Mouse (Mus musculus): ENCODE measurements around the gene Raly.
A peak's percentile ranks its signal among the peaks of the same experiment; 100 is the strongest.

Raly gene

DNA sequence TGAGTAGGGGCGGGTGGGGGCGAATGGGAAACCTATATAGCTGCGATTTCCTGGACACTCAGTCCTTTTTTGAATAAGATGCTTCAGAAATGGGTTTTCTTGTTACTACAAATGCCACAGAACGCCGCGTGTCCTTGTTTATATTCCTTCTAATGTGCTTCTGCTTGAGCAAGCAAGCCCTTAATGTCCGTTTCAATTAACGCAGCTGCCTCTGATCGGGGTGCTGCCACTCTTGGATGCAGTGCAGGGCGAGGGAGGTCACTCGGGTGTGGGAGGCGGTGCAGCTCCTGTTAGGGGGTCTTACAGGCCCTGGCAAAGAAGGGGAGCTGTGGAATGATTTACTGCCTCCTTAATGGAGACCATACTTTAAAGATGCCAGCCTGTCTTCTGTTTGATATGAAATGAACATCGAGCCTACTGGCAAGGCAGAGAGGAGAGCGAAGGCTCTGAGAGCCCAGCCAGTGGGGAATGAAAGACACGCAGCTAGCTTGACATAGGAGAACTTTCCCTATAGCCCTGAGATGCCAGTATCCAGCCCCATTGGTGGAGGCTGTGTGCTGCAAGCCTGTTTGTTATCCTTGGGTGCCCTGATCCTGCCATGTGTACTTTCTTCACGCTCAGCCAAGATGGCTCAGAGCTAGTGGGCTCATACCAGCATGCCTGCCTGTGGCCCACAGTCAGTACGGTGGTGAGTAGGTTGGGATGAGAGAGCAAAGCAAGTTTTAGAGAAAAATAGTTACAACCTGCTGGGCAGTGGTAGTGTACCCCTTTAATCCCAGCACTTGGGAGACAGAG, 7.8 kb upstream of the Raly start:
- DNase-seq (ENCODE audit: low spot score), result no peak

DNA sequence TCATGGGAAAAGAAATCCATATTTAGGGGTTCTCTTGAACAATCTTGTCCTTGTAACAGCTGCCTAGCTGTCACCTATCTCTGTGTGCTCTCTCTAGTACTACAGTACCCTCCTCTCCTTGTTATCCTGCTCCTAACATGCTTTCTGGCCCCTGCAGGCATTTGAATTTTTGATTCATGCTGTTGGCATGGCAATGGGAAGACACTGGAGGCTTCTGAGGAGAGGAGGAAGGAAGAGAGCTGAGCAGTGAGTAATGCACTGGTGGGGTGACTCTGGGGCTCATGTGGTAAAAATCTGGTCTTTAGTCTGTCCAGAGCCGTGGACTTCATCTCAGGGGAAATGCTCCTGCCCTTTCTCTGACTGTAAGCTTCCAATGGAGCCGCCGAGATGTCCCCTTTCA, 5.6 kb upstream of the Raly start:
- DNase-seq (ENCODE audit: low spot score), result no peak

DNA sequence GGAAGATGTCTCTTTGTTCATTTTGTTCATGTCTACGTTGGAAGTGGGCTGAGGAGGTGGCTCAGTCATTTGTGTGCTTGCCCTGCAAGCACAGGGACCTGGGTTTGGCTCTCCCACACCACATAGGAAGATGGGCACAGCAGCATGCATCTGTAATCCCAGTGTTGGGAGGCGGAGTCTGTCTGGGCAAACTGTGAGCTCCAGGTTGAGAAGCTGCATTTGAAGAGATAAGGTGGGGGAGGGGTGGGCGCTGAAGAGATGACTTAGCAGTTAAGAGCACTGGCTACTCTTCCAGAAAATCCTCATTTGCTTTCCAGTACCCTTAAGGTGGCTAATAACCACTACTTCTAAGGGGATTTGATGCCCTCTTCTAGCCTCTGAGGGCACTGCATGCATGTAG, 4.7 kb upstream of the Raly start:
- DNase-seq (ENCODE audit: low spot score), result no peak

DNA sequence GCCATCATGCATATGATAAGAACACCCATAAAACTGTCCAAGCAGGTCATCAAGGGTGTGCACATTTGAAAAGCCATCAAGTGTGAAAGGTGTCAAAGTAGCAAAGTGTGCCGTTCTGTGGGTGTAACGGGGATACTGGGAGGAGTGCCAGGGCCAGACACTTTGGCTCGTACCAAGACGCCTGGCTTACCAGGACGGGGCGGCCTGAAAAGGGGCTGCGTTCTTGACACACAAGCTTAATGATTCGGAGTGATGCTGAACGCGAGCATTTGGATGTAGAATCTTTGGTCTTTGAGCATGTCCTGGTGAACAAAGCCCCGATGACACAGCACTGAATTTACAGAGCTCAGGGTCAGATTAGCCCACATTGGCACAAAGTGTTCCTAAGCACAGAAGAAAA, 4.1 kb upstream of the Raly start:
- DNase-seq (ENCODE audit: low spot score), result no peak

DNA sequence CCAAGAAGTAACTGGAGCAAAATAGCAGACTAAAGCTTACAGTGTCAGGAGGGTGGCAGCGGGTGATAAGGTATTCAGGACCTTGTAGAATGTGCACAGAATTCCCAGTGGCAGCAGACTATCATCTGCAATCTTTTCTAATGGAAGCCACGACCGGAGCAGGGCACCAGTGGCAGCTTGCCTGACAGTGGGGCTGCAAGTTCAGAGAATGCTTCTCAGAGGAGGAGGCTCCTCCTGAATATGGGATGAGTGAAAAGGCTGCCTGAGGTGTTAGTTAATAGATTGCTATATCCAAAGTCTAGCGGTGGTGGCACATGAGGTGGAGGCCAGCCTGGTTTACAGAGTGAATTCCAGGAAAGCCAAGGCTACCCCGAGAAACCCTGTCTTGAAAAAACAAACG, 1.5 kb upstream of the Raly start:
- no peak for DNase-seq (ENCODE audit: low spot score)

DNA sequence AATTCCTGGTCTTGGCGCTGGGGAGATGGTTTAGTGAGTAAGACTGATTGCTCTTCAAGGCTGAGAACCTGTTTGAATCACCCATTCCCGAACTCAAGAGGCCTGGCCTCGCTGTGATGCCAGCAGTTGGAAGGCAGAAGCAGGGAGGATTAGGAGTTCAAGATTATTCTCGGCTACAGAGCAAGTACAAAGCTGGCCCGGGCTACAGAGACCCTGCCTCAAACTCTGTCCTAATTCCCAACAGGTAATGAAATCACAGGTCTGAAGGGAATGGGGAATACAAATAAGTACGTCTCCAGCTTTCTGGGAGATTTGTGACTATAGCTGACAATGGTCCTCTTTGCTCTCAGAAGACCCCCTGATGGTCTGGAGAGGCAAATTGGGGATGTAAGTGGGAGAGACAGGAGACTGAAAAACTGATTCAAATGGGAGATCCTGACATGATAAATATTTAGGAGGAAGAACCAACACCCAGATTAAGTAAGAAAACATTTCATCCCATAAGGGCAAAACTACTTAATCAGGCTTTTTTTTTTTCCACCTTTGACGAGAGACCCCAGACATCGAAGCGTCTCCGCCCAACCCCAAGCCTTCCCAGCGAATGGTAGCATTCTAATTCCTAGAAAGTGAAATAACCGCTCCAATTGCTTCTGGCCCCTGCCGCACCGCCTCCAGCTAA, 780 bp upstream of the Raly start:
- DNase-seq (ENCODE audit: low spot score), result no peak

DNA sequence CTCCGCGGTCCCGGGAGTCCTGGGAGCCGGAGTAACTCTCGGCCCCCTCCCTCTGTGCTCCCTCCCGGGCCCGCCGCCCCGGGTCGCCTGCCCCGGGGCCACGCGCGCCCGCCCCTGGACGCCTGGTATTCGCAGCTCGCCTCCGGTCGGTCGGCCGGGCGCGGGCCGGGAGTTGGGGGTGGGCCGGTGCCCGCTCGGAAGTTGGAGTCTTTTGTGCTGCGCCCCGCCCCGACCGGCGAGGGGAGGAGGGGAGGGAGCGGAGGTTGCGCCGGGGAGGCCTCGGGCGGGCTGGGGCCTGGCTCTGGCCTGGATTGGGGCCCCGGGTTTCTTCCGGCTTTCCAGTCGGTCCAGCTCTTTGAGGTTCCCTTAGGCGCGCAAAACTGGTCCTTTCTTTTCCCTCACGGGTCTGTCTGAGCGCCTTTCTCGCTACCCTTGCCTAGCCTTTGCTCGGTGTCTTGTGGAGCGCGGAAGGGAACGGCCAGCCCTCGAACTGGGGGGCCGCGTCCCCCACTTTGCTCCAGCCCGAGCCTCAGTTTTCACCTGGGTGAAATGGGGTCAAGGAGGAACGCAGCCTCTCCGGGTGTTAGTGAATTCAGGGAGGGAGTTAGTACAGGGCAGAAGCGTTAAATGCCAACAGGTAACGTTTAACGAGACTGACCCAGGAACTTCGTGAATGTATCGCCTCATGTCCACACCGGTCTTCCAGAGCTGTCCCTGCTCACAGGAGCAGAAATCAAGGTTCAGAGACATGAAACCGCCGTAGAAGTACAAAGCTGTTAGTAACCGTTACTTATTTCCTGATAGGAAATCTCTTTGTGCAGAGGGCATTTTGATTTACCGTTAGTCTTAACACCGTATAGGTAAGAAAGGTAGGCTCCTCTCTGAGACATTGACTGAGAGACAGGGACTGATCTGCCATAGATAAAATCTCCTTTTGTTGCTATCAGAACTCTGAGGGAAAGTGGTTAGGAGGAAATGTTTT, 1.1 kb downstream of the Raly start:
- DNase-seq (ENCODE audit: low spot score), result peak; percentile 75

DNA sequence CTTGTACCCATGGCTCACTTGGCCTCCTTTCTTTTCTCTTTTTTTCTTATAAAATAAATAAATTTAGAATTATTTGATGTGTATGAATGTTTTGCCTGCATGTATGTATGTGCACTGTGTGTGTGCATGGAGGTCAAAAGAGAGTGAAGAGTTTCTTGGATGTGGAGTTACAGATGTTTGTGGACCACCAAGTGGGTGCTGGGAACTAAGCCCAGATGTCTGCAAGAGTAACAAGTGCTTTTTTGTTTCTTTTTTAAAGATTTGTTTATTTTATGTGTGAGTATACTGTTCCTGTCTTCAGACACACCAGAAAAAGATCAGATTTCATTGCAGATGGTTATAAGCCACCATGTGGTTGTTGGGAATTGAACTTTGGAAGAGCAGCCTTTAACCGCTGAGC, 12.5 kb downstream of the Raly start:
- no peak for DNase-seq (ENCODE audit: low spot score)

DNA sequence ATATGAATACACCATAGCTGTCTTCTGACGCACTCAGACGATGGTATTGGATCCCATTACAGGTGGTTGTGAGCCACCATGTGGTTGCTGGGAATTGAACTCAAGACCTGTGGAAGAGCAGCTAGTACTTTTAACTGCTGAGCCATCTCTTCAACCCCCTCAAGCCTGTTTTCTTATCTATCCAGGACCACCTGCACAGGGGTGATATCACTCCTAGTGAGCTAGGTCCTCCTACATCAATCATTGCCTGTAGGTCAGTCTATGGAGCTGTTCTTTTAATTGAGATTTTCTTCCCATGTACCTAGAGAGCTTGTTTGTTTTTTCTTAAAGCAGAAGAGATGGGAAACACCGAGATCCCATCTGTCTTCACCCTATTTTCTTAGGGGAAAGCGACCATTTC, 12.9 kb downstream of the Raly start:
- DNase-seq (ENCODE audit: low spot score), result no peak

DNA sequence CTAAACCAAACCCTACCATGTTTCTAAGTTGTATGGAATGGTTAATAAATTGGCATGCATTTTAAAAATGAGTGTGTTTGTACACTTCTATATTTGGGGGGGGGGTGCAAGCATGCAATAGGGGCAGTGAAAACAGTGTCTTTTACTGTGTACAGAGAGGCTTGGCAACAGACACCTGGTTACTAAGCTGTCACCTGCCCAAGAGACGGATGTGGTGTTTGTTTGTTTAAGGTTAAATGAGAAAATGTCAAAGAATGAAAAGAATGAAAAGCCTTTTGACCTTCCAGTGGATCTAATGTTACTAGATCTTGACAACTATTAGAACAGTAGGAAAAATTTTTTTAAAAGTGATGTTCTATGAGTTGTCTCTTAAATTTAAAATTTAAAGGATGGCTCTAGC, 16.8 kb downstream of the Raly start:
- DNase-seq (ENCODE audit: low spot score), result no peak

DNA sequence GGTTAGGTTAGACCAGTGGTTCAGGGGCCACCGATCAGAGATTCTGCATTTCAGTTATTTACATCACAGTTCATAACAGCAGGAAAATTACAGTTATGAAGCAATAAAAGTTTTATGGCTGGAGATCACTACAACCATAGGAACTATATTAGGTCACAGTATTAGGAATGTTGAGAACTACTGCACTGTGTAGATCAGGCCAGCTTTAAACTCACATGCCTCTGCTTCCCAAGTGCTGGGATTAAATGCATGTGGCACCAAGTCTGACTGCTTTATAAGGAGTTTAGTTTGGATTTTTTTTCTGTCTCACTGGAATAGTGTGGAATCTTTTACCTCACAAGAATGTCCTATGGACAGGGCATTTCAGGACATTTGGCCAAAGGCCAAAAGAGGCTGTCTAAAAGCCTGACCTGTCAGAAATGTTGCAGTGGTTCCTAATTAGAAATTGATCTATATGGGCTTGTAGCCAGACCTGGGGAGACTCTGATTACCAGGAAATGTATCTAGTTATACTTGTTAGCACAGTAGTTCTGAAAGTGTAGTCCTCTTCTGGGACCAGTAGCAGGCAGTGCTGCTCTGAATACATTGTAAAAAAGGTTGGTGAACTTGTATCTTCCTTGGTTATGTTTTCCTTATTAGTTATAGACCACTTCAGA, 18.3 kb downstream of the Raly start:
- no peak for DNase-seq (ENCODE audit: low spot score)

DNA sequence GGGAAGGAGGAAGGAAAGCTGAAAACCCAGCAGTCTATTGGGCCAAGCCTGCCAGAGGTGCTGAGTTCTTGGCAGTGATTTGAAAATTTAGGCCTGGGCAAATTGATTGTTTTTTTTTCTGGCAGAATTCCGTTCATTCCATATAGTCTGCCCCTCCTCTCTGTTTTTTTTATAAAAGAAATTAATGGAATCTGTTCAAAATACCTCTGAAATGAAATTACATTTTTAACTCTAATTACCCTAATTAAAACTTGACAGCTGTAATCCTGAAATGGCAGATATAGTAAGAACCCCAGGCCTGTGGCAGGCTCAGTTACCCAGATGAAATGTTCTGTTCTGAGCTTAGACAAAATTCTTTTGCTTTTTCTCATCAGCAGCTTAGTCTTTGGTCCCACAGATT, 19.9 kb downstream of the Raly start:
- DNase-seq (ENCODE audit: low spot score), result no peak

DNA sequence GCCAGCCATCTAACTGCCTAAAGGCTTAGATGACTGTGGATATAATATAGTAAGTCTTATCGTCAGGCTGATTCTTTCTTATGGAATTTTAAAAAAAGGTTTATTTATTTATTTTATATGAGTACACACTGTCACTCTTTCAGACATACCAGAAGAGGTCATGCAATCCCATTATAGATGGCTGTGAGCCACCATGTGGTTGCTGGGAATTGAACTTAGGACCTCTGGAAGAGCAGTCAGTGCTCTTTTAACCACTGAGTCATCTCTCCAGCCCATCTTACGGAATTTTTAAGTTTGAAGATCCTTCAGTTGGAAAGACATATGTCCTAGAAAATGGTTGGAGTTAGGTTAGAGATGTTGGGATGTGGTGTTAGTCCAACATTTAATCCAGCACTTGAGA, 22.5 kb downstream of the Raly start:
- no peak for DNase-seq (ENCODE audit: low spot score)

DNA sequence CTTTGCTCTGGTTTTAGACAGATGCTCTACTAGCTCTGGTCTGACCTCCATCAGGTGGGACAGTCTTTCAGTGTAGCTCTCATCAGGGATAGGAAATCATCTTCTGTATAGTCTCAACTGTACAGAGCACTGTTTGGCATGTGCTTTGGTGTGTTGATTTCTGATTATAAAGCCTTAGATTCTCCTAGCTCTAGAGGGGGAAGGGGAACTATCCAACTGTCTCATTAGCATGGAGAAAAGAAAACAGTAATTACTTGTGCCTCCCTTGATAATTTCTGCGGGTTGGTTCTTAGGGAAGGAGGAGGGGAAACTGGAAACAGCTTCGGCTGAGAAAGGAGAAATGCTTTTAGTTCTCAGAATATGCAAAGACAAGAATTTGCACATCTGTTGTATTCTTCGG, 26.2 kb downstream of the Raly start:
- no peak for DNase-seq (ENCODE audit: low spot score)

DNA sequence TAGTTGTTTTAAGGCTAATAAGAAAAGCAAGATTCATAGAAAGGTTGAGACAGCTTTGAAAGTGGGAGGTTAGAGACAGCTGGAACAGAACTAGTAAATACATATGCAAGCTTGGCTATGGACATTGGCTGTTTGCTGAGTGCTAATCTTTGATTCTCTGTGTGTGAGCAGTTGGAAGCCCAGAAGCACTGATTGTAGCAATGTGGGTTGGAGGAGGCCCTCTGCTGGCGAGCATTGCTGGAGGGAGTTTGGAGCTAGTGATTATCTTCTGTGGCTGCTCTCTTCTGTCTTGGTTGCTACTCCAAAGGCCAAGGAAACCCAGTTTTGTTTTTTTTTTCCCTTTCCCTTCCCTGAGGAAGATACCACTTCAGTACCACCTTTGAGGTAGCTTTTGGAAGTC, 26.9 kb downstream of the Raly start:
- no peak for DNase-seq (ENCODE audit: low spot score)

DNA sequence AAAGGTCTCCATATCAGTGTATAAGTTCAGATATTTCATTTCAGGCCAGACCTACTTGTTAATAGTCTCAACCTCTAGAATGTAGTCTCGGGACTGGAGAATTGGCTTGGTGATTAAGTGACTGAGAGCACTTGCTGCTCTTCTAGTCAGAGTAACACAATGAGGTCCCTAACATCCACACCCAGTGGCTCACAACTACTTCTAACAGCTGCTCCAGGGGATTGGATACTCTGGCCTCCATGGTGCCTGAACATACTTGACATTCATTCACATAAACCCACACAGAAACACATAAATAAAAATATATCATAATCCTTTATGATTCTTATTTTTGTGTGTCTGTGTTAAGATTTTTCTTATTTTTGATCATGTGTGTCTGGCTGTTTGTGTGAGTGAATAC, 27.7 kb downstream of the Raly start:
- DNase-seq (ENCODE audit: low spot score), result no peak

DNA sequence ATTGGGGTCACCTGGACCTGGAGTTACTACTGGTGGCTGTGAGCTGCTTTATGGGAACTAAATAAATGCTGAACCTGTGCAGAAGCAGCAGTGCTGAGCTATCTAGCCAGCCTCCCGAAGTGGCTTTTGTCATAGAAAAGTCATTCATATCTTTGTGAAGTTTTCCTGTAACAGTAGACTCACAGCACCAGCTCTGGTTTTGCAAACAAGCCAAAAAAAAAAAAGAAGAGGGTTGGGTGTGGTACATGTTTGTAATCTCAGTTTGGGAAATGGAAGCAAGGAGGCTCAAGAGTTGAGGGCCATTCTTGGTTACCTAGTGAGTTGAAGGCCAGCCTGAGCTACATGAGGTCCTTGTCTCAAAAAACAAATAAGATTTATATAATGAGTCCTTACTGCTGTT, 29.4 kb downstream of the Raly start:
- DNase-seq (ENCODE audit: low spot score), result no peak

DNA sequence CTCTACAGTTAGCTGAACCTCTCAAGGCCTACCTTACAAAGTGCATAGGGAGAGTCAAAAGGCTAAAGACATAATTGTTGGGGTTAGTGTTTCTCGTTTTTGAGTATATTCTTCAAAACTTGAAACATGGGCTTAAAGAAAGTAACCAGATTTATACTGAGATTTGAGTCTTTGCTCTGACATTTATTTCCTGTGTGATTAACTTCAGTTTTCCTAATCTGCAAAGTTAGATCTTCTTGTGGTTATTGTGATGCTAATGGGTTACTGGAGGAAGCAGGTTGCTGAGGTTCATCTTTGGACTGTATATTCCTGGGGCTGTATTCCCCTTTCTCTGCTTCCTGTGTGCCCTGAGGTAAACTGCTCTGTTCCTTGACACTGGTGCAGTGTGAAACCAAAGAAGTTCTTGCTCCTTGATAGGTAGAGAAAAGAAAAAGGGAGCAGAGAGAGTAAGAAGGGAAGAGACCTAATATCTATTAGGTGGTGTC, 35.2 kb downstream of the Raly start:
- no peak for DNase-seq (ENCODE audit: low spot score)

DNA sequence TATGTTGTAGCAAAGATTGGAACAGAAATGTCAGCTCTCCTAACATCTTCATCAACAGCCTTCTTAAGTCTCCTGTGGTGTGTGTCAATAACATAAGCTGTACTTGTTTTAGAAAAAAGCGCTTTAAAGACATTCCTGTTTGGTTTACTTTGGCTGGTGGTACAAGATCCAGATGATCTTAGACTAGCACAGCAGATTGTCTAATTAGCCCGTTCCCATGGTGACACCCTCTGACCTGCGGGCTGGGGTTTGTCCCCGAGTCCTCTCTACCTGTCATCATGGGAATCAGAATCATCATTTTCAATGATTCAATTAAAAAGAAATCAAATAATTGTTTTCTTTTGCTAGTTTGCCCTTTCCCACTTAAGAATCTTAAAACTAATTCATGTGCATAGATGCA, 36.6 kb downstream of the Raly start:
- no peak for DNase-seq (ENCODE audit: low spot score)

DNA sequence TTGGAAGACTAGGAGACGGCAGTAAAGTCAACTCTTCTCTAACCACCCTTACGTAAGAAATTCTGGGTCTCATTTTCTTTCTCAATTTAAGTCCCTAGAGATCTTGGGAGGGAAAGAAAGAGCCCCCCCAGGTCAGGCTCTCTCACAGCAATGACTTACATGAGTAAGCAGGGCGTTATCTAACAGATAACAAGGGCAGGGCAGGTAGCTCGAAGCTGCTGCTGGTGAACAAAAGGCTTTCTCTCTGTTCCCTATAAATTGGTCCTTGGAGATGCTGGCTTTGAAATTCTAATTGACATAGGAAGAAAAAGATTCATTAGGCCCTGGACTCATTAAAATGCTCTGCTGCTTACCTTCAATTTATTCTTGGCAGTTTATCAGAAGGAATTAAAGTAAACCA, 41.6 kb downstream of the Raly start:
- DNase-seq (ENCODE audit: low spot score), result no peak

DNA sequence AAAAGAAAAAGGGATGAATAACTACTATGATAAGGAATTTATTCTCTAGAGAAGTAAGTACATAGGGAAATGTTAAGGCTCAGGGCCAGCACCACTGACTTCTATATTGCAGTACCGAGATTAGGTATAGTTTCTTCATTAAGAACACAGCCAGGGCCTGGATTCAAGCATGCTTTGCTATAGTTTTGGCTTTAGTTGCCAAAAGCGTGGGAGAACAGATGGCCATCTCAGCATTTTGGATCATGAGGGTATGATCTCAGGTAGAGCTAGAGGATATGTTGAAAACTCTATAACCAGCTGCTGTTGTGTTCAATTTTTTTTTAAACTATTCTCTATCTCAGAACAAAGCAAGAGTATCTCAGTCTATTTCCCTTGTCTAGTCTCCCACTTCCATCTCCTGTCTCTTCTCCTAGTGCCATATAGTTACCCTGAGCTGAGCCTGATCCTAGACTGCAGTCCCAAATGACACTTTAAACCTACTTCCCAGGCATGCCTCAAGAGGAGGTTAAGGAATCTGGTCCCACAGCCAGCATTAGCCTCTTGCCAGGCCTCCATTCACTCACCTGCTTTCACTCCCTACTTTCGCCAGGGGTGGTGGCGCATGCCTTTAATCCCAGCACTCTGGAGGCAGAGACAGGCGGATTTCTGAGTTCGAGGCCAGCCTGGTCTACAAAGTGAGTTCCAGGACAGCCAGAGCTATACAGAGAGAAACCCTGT, 43.4 kb downstream of the Raly start:
- DNase-seq (ENCODE audit: low spot score), result no peak
